Mouse (Mus musculus): Measurements from ENCODE around the gene Ccndbp1. TPM values are rescaled to one million over a fixed set of nuclear protein-coding genes. Genes with fewer than 3 reads are reported as not detected.
"Not testable (repeated sequence)": the region's sequence is repeated elsewhere in the genome, so short reads cannot be mapped to it uniquely, and the experiment has no call there.

Gene Ccndbp1
- polyA plus RNA-seq, 1 experiment from 2014 or later: 76.9 TPM

DNA sequence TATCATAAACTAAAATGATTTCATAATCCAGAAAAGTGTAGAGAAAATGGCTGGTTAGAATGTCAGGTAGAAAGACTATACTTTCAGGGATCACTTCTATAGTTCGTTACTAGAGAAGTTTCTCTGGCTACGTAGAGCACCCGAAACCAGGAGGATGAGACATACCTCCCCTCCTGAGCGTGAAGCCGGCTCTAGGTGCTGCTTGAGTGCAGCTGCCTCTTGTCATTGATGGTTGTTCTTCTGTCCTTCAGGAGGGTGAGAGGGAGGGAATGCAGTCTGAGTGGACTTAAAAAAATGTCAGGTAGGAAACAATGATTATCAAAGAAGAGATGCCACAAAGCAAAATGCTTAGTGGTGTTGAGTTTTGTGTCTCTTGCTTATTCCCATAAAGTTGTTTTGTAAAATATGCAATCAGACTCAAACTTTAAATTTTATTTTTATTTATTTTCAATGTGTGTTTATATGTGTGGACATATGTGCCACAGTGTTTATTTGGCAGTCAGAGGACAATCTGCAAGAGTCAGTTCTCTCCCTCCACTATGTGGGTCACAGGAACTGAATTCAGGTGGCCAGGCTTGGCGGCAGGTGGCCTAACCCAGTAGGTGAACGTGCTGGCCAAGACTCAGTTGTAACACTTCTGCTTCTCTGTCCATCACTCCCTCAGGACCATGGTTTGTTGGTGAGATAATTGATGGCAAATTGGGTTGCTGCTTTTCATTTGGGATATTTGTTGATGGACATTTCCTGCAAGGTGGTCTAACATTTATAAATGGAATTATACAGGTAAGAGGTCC lies 4.0 kb upstream of the Ccndbp1 start:
- Histone ChIP-seq H3K9ac (no peak overlapping the region), H3K4me1 (replicated peaks) (peaks cover 9% of the 10 kb centered on the region), H3K27ac (replicated peaks) (no peak overlapping the region), H3K4me2 (no peak overlapping the region), H3K4me3 (no peak overlapping the region), H3K36me3 (0 out of 2 replicates have a peak, but pooled peaks cover 5% of the 10 kb centered on the region), H3K9me3 (no peaks in the 10 kb centered on the region), H3K27me3 (no peaks in the 10 kb centered on the region)
- 86% methylated on average over 7 of the region's 7 CpGs for WGBS
- no peak for ATAC-seq (ENCODE audit: low read depth)

DNA sequence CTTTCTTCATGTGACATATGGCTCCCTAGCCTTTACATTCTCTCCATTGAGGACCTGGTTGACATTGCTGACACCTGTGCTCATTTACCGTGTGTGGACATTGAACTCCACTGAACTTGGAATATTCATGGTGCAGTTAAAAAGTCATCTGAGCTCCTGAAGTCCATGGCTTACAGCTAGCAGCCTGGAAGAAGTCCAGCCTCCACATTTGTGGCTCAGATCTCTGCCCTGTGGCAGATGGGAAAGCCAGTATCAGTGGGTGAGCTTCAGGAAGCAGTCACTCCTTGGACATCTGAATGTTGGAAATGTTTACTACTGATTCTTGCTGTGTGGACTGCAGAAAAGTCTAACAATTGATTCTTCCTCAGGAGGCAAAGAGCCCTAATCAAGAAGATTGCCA lies 1.2 kb upstream of the Ccndbp1 start:
- Histone ChIP-seq H3K9ac (no peak overlapping the region), H3K27ac (replicated peaks) (no peak overlapping the region), H3K27me3 (no peaks in the 10 kb centered on the region), H3K4me1 (replicated peaks) (peaks cover 14% of the 10 kb centered on the region), H3K36me3 (peaks cover 18% of the 10 kb centered on the region), H3K4me2 (no peak overlapping the region), H3K4me3 (no peak overlapping the region), H3K9me3 (no peaks in the 10 kb centered on the region)
- ATAC-seq (ENCODE audit: low read depth): no peak
- WGBS: 92% methylated on average over 1 of the region's 1 CpGs

DNA sequence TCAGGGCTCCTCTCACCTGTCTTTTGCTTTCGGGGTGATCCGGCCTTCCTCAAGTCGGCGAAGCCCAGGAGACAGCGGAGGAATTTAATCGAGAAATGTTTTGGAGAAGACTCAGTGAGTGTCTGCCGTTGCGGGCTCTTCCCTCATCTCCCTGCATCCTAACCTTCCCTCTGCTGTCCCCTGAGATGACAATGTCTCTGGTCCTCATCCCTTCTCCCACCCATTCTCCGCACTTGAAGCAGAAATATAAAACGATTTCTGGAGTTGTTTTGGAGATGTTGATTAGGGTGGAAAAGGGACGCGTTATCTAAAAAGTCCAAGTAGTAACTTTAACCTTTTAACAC lies 433 bp downstream of the Ccndbp1 start:
- ATAC-seq (ENCODE audit: low read depth): peak; percentile 49
- H3K27ac ChIP-seq (replicated peaks): peak overlapping the region; percentile 39; the same call in 1 of the 2 replicates
- H3K9ac ChIP-seq: peak overlapping the region; percentile 78
- H3K4me3 ChIP-seq: peak overlapping the region; percentile 71
- peak overlapping the region; percentile 90 for H3K4me2 ChIP-seq
- peaks cover 32% of the 10 kb centered on the region for H3K36me3 ChIP-seq
- H3K27me3 ChIP-seq: no peaks in the 10 kb centered on the region
- peaks cover 14% of the 10 kb centered on the region for H3K4me1 ChIP-seq (replicated peaks)
- WGBS: 1% methylated on average over 12 of the region's 12 CpGs
- no peaks in the 10 kb centered on the region for H3K9me3 ChIP-seq

GRCm38 (mm10) chr2:121009071-121009677 lies 971 bp downstream of the Ccndbp1 start:
- Histone ChIP-seq H3K27ac (replicated peaks) (no peak overlapping the region), H3K9me3 (no peaks in the 10 kb centered on the region), H3K27me3 (no peaks in the 10 kb centered on the region), H3K4me2 (peak overlapping the region; percentile 90), H3K4me1 (replicated peaks) (peaks cover 14% of the 10 kb centered on the region), H3K4me3 (peak overlapping the region; percentile 71), H3K36me3 (peaks cover 36% of the 10 kb centered on the region), H3K9ac (peak overlapping the region; percentile 78)
- no peak for ATAC-seq (ENCODE audit: low read depth)
- 26% methylated on average over 5 of the region's 5 CpGs for WGBS

- Histone ChIP-seq H3K9me3 (peaks cover 3% of the 10 kb centered on the region; the same call in 1 of the 2 replicates), H3K36me3 (peaks cover 67% of the 10 kb centered on the region), H3K4me1 (replicated peaks) (peaks cover 14% of the 10 kb centered on the region), H3K27me3 (no peaks in the 10 kb centered on the region), H3K27ac (replicated peaks) (no peak overlapping the region), H3K4me3 (no peak overlapping the region), H3K4me2 (no peak overlapping the region), H3K9ac (no peak overlapping the region)
- no peak for ATAC-seq (ENCODE audit: low read depth)
- WGBS: 91% methylated on average over 9 of the region's 9 CpGs
Measured at GRCm38 (mm10) chr2:121012676-121013075, 4.5 kb downstream of the Ccndbp1 start.

GRCm38 (mm10) chr2:121015507-121015906 lies 7.3 kb downstream of the Ccndbp1 start:
- Histone ChIP-seq H3K9me3 (peaks cover 5% of the 10 kb centered on the region; the same call in 1 of the 2 replicates), H3K4me3 (no peak overlapping the region), H3K27ac (replicated peaks) (no peak overlapping the region), H3K9ac (no peak overlapping the region), H3K4me2 (no peak overlapping the region), H3K4me1 (replicated peaks) (no peaks in the 10 kb centered on the region), H3K27me3 (no peaks in the 10 kb centered on the region), H3K36me3 (peaks cover 66% of the 10 kb centered on the region)
- WGBS: 91% methylated on average over 2 of the region's 2 CpGs
- no peak for ATAC-seq (ENCODE audit: low read depth)

GRCm38 (mm10) chr2:121016226-121016625 lies 8.0 kb downstream of the Ccndbp1 start:
- Histone ChIP-seq H3K27me3 (no peaks in the 10 kb centered on the region), H3K9ac (no peak overlapping the region), H3K9me3 (peaks cover 5% of the 10 kb centered on the region; the same call in 1 of the 2 replicates), H3K4me2 (no peak overlapping the region), H3K27ac (replicated peaks) (no peak overlapping the region), H3K36me3 (peaks cover 60% of the 10 kb centered on the region), H3K4me1 (replicated peaks) (no peaks in the 10 kb centered on the region), H3K4me3 (no peak overlapping the region)
- no peak for ATAC-seq (ENCODE audit: low read depth)
- 86% methylated on average over 9 of the region's 9 CpGs for WGBS

DNA sequence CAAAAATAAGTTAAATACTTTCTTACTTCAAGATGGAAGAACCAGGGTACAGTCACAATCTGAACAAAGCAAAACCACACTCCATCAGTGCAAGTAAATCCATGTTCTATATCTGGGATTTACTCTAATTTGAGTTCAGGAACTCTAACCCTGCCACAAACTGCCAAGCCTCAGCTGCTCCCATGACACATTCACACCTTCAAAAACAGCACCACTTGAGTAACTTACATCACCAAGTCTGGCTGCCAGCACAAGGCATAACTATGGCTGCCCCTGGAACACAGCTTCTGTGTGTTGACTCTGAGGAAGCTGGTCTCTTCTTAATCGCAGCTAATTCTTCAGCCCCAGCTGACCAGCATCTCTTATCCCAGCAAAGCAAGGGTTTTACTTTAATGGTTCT lies 8.9 kb downstream of the Ccndbp1 start:
- WGBS: 87% methylated on average over 1 of the region's 1 CpGs
- Histone ChIP-seq H3K9ac (no peak overlapping the region), H3K27ac (replicated peaks) (no peak overlapping the region), H3K36me3 (peaks cover 51% of the 10 kb centered on the region), H3K4me3 (no peak overlapping the region), H3K9me3 (peaks cover 5% of the 10 kb centered on the region; the same call in 1 of the 2 replicates), H3K4me1 (replicated peaks) (no peaks in the 10 kb centered on the region), H3K27me3 (no peaks in the 10 kb centered on the region), H3K4me2 (no peak overlapping the region)
- ATAC-seq (ENCODE audit: low read depth): no peak

DNA sequence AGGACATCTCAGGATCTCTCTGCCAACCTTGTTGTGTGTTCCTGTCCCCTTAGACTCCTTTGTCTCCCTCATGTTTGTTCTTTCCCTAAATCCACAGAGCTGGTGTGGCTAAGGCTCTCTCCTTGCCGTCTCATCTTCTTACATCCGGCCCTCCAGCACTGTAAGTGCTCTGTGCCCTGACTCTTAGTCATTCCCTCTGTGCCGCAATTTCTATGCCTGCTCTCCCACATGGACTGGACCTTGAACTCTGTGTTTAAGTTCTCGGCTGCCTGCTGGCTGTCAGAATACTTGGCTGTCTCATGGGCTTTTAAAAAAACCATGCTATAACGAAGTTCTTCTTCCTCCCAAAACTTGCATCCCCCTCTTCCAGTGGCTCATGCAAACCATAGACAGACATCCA lies 14.7 kb downstream of the Ccndbp1 start:
- 76% methylated on average over 5 of the region's 5 CpGs for WGBS
- H3K27ac ChIP-seq (replicated peaks): no peak overlapping the region
- no peaks in the 10 kb centered on the region for H3K4me1 ChIP-seq (replicated peaks)
- H3K4me2 ChIP-seq: no peak overlapping the region
- H3K36me3 ChIP-seq: peaks cover 2% of the 10 kb centered on the region
- ATAC-seq (ENCODE audit: low read depth): no peak
- no peak overlapping the region for H3K4me3 ChIP-seq
- H3K9me3 ChIP-seq: peaks cover under 1% of the 10 kb centered on the region; the same call in 1 of the 2 replicates
- no peak overlapping the region for H3K9ac ChIP-seq
- no peaks in the 10 kb centered on the region for H3K27me3 ChIP-seq

DNA sequence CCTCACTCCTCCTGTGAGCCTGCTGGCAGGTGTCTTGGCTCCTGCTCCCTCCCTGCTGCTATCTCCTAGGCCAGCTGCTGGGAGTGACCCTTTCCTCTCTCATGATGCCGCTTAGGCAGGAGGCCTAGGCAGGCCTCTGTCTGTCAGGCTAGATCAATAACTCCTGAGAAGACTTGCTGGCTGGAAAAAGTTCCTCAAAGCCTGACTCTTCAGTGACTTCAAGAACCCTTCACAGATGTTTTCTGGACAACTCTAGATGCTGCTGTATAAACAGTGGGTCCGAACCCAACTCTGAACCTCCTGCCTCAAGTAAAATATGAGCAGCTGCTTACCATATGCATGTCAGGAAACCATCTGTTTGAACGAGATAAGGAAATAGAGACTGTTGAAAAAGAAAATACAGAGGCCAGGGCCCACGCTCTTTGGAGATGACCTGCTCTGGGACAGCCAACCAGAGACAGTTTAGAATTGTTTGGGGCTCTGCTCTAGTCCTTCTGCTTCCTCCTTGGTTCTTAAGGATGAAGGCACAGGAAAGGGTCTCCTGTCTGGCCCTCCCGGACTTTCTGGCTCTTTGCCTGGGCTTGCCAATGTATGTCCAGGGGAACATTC lies 28.6 kb downstream of the Ccndbp1 start, which contains the start of gene Epb42:
Gene Epb42 (minus strand): TSS at position 340 of the 609 bp plus-strand sequence.
- Histone ChIP-seq H3K4me1 (replicated peaks) (no peaks in the 10 kb centered on the region), H3K36me3 (no peaks in the 10 kb centered on the region), H3K4me3 (no peak within 1 kb of the TSS), H3K4me2 (no peak within 1 kb of the TSS), H3K9me3 (no peaks in the 10 kb centered on the region), H3K9ac (no peak within 1 kb of the TSS), H3K27ac (replicated peaks) (no peak within 1 kb of the TSS), H3K27me3 (no peaks in the 10 kb centered on the region)
- 75% methylated on average over 5 of the region's 5 CpGs for WGBS
- no peak for ATAC-seq (ENCODE audit: low read depth)

GRCm38 (mm10) chr2:121038851-121039250 lies 30.6 kb downstream of the Ccndbp1 start:
- not testable (repeated sequence) for H3K9me3 ChIP-seq; H3K9ac ChIP-seq; H3K4me1 ChIP-seq (replicated peaks); H3K27ac ChIP-seq (replicated peaks); H3K4me3 ChIP-seq; H3K36me3 ChIP-seq; H3K4me2 ChIP-seq; ATAC-seq (ENCODE audit: low read depth); H3K27me3 ChIP-seq
- WGBS: 100% methylated on average over 1 of the region's 1 CpGs

DNA sequence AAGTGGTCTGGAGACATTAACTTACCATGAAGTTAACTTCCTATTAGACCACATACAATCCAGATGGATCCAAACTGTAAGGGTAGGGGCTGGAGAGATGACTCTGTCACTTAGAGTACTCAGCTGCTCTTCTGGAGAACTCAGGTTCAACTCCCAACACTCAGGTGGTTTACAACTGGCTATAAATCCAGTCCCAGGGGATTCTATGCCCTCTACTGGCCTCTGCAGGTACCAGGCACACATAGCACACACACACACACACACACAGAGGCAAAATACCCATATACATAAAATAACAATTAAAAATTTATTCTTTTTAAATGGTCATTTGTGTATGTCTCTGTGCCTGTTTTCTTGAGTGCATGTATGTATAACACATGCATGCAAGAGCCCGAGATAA lies 31.2 kb downstream of the Ccndbp1 start:
- Histone ChIP-seq H3K9ac (no peak overlapping the region), H3K27ac (replicated peaks) (no peak overlapping the region), H3K27me3 (no peaks in the 10 kb centered on the region), H3K4me2 (no peak overlapping the region), H3K36me3 (no peaks in the 10 kb centered on the region), H3K4me3 (no peak overlapping the region), H3K4me1 (replicated peaks) (no peaks in the 10 kb centered on the region), H3K9me3 (no peaks in the 10 kb centered on the region)
- 98% methylated on average over 1 of the region's 1 CpGs for WGBS
- ATAC-seq (ENCODE audit: low read depth): no peak

Measured in neural tube, embryonic 13.5 days (tissue).